Mouse (Mus musculus) hematopoietic multipotent progenitor cell, adult 10-12 weeks (in vitro differentiated cells): ENCODE data around the gene Rps4x. TPM values are rescaled to one million over a fixed set of nuclear protein-coding genes. Genes with fewer than 3 reads are reported as not detected.

Experiments
- polyA plus RNA-seq: library from polyadenylated mRNA; stranded (reverse); fragments of >175 nt; gene quantifications from 2 replicates; pipeline ENCODE4 v1.2.3, GENCODE M21; 2012; ENCODE audit warnings: low replicate concordance

Gene Rps4x
- polyA plus RNA-seq, result 85.9 and 182 TPM in 2 replicates

DNA sequence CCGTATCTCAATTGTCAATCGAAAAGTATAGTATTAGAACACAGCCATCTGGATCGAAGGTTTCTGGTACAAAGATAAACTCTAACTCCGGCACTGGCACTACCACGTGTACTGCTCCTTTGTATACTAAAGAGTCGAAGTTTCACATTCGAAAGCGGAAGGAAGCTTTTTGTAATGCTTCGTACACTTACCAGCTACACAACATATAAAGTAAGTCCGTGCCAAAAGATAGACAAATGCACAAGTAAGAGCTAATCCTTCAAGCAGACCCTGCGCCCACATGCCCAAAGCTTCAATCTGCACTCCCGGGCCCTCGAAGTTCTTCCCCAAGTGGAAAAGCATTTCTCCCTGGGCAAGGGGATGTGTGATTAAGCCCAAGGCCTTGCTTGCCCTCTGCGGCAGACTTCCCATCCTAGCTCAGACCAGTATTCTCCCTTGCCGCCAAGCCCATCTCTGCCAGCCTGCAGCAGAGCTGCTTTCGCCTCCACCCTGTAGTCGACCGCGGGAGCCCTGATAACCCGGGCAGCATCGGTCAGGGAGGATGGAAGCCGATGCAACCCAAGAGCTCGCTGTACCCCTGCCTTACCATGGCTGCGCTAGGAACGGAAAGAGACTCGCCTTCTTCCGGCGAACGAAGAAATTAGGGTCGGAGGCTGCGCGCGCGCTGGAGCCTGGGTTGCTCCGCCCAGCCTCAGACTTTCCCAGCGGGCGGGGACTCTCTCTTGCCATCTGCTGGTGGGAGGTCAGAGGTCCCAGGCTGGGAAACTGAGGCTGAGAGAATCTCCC is at the start of gene Rps4x:
Gene Rps4x, minus strand, starts transcription at position 683 of the 786 bp plus-strand sequence.

DNA sequence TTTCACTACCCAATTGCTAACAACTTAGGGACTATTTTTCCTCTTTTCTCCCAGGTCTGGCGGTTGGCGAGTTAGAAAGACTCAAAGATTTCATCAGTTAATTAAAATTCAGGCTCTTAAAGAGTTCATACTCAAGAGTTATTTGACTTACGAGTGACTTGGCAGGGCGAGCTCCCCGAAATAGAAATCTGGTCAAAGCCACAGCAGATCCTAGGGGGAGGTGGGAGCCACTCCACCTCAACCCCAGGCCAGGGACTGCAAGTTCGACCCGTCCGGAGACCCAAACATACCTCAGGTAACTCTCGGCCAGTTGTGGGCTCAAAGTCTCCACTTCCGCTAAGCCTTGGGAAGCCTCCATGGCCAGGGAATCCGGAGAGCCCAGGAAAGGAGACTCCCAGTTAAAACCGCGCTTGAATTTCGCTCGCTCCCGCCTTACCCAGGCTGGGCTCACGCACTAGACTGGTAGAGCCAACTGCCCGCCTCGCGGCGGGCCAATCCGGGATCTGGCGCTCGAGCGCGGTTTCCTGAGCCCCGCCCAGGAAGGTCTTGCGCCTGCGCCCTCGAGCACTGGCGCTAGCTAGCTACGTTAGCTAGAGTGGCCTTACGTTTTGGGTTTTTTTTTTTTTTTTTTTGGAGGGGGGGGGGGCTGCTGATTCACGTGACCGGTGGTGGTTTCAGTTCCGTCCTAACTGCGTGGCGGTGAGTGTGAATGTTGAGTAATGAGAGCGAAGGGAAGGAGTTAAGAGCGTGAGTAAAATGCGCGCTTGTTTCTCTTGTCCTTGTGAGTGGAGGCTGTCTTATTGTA is 32.4 kb downstream of the Rps4x start, which contains the start of gene Ercc6l:
Gene Ercc6l, minus strand, starts transcription at position 474 of the 805 bp plus-strand sequence.

Other genes starting within 250 kb of the Rps4x start
- gene Rtl5, start 118.1 kb downstream of the Rps4x start, polyA plus RNA-seq, result 6.6 and 13.5 TPM in 2 replicates
- gene Pin4, start 69.9 kb downstream of the Rps4x start, polyA plus RNA-seq, result 2.0 and 10.9 TPM in 2 replicates
- 0.12 and 0.47 TPM in 2 replicates for gene Ercc6l, start 32.3 kb downstream of the Rps4x start, polyA plus RNA-seq
- 0.29 TPM in 1 of 2 replicates, not detected in the other for gene Cited1, start 62.8 kb upstream of the Rps4x start, polyA plus RNA-seq